Mouse (Mus musculus) adrenal gland, adult (tissue): ENCODE results near the gene Odf2.

Experiments used
- DNase-seq, 2 experiments: peaks; one replicate each; pipeline ENCODE4 v3.0.0; 2022 to 2023; ENCODE audit warnings: low spot score in 1 of 2; ENCODE audit not compliant: inconsistent age in 2 of 2

Gene Odf2

DNA sequence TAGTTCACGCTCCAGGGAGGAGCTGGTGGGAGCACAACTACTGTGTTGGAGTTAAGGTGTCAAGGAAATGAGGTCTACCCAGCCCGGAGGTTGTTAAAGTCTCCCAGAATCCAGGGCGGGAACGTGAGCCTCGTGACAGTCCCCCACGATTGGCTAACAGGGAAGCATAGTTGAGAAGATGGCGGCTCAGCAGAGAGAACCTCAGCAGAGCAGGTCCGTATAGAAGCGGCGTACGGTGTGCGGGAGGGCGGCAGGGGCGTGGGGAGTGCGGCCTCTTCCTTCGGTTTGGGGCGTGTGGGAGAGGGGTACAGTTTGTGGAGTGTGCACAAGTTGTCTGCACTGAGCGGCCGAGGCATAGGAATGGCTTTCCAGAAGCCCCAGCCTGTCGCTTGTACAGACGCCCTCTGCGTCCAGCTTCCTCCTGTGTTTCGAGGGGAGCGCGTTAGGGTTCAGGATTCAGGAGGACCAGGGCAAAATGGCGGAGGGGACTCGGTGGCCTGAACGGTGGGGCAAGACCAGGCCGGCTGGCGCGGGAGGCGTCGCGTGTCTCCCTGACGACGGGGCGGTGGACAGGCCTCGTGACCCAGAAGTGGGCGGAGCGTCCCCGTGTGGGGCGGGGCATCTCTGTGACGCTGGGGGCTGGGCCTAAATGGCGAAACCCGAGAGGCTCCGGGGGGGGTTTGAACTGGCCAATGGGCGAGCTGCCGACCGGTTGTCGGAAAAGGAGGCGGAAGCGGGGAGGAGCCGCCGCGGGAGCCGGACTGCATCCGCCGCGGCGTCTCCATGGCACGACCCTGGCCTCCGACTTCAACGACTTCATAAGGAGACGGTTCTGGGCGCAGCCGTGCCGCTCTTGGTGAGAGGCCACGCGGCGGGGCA, at the start of gene Odf2:
TSS of gene Odf2 (plus strand) at position 156 of the 879 bp plus-strand sequence.
- peak; percentile 100 for DNase-seq

DNA sequence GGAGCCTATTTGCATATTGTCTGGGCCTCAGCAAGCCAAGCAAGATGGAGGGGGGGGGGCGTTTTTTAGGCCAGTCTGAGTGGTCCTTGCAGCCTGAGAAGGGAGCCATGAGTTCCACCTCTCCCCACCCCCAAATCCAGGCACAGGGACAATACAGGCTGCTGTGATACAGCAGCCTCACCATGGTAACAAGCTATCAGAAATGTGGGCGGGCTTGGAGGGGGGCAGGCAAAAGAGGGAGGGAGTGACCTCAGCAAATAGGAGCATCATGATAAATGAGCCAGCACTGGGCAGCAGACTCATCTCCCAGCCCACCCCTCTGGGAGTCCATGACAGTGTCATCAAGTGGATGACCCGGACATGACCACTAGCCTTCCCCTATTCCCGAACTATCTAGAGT, 49.6 kb upstream of the Odf2 start:
- DNase-seq = no peak

DNA sequence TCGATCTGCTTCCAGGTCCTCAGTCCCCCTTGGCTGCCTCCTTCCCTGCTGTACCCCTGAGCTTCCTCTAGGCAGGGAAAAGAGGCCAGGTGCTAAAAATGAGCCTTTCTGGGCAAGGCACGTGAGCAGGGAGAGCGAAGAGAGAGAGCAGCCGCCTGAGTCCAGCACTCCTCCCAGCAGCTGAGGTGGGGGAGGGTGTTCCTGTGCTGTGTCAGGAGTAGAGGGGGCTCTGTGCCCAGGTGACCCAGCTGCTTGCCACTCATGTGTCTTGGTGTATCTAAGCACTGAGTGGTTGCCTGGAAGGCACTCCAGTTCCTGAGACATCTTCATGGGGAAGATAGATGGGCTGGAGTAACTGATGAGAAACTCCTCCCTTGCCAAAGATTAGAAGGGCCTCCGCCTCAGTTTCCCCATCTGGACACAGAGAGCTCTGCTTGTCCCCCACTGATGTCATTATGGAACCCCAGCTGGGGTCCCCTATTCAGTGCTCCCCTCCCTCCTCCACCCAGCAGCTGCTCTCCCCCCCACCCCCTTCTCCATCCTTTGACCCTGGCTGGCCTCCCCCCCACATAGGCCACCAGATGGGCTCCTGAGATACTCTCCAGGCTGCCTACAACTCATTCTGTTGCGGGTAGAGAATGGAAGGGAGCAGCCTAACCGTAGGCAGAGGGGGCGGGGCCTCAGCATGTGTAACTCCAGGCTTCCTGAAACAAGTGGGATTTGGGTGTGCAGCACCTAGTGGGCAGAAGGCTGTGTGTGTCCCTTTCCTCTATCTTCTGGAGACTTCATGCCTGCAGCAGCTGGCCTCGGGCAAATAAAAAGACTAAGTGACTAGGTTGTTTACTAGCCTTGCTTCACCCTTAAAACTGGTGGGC, 45.6 kb upstream of the Odf2 start:
- DNase-seq = no peak

DNA sequence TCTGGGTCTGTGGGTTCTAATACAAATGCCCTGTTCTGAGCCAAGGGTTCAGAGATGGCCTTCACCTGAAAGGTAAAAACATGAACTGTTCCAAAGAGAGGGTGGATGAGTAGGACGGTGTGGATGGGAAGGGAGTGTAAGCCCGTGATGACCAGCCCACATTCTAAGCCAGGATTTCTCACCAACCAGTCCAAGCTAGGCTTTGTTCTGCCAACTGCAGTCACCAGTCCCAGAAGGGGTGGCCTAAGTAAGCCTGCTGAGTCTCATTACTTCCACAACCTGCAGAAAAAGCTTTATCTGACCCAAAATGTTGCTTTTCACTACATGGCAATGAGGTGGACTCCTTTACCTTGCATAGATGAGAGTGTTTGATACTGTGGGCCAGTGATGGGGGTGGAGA, 44.9 kb upstream of the Odf2 start:
- DNase-seq = no peak

DNA sequence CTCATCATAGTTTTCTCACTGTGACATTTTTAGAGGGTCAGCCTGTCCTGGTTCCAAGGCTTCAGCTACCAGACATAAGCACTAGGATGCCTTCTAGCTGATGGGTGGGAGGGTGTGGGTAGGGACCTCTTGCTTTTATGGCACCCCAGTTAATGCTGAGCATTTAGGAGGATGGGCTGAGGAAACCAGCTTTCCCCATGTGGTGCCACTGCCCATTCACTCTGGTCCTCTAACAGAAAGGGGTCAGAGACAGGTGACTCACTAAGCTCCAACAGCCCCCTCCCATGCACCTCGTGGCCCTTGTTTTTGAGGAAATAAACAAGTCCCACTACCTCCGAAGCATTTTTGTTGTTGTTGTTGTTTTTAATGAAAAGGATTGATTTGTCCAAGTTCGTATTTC, 44.4 kb upstream of the Odf2 start:
- DNase-seq = no peak

DNA sequence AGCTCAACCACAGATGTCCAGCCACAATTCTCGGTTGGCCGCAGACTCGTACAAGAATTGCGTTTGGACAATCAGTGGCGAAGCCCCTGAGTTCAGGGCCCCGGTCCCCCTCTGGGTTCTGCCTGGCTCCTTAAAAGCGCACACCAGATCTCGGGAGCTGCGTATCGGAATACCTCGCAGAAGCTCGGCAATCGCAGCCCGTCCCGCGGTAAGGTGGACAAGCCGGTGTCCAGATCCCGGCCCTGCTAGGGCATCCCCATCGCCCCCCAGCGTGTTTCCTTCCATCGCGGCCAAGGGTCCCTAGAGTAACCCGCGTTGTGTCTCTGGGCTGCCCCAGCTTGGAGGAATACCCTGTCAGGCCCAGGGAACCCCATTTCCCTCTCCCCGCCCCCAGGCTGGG, 43.4 kb upstream of the Odf2 start:
- no peak for DNase-seq

DNA sequence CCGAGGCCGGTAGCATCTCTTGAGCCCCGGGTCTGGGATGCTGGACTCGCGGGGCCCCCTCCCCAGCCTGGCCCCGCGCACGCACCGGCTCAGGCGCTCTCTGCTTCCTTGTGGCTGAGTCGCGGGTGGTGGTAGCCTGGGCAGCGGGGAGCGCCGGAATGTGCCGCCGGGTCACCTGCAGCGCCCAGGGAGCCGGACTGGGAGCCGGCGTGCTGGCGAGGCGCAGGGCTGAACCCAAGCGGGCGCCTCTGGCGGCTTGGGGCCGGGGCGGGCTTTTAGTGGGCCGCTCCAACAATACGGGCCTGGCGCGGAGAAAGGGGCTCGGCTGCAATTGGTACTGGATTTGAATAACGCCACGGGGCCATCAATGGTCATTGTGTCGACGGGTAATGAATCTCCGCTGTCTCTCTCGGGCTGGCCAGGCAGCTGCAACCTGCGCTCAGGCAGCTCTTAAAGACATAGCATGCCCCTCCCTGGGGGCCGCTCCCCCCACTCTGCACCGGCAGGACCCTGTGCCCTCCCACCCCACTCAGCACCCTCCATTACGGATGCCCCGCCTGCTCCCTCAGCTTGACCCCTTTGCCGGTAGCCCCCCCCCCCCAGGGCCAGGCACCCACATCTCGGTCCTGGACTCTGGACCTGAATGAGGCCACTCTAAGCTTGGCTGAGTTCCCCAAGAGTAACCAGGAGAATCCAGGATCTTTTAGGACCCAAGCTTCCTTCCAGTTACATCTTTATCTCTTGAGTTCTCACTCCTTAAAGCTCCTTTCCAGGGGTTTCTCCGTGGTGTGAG, 42.8 kb upstream of the Odf2 start:
- DNase-seq = no peak

DNA sequence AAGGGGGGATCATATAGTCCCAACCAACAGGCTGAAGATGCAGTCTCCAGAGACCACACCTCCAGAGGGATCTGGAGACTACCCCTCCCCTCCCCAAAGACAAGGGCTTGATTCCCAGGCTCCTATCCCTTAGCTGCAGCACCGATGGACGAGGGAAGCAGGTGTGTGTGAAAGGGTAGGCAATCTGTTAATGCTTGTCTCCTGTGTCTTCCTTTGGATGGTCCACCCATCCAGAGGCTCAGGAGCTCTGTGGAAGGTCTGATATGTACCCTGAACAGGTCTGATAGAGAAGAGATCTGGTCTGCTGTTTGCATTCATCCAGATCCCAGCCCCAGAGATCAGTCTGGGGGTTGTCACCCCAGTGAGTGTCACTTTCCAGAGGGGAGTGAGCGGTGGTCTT, 42.1 kb upstream of the Odf2 start:
- no peak for DNase-seq

DNA sequence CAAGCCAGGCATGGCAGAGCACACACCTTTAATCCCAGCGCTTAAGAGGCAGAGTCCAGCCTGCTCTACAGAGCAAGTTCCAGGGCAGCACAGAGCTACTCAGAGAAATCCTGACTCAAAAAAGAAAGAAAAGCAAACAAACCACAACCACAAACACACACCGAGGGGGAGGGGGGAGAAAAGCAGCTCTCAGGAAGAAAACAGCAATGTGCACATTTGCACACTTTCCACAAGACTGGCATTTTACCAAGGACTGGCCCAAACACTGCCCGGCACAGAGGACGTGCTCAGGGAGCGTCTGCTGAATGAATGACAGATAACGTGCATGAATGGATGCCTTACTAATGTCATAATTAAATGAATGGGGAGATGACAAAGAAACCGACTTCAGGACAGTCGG, 40.0 kb upstream of the Odf2 start:
- DNase-seq = no peak

DNA sequence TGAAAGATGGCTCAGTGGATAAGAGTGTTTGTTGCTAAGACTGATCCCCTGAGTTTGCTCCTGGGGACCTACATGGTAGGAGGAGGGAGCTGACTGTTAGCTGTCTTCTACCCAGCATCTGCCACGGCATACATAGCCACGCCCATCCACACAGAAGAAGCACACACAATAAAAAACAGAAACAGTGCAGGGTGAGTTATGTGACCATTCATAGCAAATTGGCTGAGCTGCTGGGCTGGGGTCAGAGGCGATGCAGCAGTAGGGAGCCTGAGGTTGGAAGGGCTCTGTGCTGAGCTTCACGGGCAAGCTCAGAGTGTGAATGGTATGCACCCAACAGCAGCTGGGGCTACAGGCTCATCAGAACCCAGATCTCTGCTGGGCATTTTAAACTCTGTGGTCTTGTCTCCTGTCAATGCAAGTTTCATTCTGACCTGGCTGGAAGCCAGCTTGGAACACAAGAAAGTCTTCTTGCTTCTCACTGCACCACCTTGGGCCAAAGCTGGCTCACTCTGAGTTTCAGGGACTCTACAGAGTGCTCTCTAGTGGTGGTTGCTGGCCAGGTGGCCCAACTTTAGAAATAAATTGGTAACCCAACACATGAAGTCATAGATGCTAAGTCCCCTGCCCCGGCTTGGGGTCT, 39.1 kb upstream of the Odf2 start:
- DNase-seq = no peak

DNA sequence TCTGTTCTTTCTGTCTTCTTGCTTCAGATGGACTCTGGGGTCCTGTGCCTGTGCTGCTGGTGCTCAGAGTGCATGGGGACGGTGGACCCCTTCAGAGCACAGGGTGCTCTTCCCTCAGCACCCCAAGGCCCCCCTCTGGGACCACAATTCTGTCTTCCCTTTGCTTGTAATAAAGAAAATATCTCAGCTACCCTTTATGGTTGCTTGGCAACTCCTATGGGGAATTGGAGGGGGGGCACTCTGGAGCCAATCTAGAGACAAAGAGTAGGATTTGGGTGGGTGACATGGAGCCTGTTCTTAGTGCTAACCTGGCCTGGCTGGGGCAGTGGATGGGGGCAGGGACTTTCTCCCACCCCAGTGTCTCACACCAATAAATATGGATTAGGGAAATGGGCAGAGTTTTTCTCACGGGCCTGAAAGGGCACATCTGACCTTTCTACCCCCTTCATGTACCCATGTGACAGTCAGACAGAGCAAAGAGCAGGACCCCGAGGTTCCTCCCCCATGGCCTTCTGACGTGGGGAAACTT, 36.0 kb upstream of the Odf2 start:
- DNase-seq = no peak

DNA sequence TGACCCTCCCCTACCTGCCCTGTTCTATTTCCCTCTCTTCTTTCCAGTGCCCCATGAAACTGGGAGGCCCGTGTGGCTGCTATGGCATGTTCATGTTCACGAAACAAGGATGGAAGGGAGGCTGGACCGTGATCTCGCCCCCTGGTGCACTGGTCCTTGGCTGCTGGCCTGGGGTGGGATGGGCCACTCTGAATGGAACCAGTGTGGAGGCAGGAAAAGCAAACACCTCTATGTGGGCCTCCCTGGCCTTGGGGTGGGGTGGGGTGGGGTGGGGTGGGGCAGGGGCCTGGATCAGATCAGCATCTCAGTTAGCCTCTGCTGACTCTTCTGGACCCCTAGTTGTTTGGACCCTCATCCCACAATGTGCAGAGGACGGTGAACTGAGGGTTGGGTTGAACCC, 35.3 kb upstream of the Odf2 start:
- no peak for DNase-seq

DNA sequence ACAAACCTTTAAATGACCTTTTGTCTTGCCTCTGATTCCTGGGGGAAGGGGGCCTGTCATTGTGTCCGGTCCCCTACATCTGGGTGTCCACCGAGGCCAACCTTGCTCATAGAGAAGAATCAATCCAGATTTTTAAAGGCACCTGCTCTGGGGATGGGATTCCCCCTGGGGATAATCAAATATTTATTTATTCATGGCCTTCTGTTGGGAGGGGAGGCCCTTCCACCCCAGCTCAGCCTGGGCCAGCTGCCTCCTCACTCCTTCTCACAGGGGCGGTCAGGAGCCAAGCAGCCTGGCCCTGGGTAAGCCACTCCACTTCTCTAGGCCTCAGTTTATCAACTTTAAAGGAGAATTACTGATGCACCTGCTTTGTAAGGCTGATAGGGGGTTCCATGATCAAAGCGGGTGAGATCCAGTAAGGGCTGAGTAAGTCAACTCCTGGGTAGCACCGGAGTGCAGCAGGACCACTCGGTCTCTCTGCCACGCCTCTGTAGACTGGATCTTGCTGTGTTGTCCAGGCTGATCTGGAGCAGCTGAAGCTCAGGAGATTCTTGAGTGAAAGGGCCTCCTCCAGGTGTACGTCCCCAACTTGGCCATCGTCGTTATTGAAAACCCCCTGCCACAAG, 33.3 kb upstream of the Odf2 start:
- DNase-seq = no peak

DNA sequence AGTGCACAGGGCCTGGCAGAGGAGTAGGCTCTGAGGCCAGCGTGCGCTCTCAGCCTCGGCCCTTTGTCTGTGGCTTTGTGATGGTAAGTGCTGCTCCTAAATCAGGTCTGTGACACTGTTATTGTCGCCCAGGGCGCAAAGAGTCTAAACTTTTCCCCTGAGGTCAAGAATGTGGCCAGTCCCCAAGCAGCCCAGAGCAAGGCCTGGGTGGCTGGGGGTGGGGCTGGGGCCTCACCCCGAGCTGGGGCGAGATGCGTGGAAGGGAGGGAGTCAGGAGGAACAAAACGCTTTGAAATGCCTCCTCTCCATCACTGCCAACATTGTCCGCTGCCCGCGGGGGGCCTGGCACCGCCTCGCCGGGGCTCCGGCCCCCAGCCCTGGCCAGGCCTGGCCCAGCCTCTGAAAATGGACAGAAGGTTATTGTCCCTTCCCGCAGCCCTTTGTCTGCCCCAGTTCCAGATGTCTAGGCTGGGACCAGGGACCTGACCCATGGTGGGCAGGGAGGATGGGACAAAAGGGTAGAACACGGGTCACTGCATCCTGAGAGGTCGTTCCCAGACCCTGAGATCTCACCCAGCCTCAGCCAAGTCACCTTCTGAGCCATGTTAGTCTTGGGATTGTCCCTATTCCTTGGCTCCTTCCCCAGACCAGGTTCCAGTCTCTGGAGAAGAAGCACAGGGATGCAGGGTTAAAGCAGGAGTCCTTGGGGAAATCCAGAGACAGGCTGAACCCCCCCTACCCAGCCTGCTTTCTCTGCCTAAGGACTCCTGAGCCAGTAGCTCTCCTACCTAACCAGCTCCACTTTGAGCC, 32.4 kb upstream of the Odf2 start:
- DNase-seq = no peak

DNA sequence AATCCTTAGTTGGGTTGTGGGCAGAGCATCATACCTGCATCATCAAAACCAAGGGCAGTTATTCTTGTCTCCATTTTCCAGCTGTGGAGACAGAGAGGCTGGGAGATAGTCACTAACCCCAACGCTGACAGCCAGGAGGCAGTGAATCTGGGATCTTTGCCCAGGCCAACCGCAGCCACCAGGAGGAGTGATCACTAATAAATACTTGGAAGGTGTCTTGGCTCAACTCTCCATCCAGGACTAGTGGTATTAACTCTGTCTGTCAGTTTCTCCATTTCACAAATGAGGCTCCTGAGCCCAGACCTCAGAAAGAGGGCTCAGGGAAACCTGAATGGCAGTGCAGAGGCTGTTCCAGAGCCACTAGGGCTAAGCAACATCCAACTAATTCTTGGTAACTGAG, 31.7 kb upstream of the Odf2 start:
- DNase-seq = no peak

DNA sequence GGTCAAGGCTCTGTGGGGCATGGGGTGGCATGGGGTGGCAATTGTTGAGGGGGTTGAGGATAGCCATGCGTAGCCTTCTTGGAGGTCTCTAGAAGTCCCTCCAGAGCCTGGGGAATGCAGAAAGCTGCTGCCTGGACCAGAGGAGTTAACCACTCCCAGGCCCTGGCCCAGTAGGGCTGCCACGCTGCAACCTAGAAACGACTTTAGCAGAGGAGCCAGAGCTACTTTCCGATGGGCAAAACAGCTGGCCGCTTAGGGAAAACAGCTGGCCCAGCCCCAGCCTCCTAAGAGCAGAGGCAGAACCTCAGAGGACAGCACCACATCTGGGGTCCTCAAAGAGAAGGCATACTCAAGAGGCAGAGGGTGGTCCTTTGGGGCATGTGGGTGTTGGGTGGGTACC, 31.1 kb upstream of the Odf2 start:
- no peak for DNase-seq

DNA sequence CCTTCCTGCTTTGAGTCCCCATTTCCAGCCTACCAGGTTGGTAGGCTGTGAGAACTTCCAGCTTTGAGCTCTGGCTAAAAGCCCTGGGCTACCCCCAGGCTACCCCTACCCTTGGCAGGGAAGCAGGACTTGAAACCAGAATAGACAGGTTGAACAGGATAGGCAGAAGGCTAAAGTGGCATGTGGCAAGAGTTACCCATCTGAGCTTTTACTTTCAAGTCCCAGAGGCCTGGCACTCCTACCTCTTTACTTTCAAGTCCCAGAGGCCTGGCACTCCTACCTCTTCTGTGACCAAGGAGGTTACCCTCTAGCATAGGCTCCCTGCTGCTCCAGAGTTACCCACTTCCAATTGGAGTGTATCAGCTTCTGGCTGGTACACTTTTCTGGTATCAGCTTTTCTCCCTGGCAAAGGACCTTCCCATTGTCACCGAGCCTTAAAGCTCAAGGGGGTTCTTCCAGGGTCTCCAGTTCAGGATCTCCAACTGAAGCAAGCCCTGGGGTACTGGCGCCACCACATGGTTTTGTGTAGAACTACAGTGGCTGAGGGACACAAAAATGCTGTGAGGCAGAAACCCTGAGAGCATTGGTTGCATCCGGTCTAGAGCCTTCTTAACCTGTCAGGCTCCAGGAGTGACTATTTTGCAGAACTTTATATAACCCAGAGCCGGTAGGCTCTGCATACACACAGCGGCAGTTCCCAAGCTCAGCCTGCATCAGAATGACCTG, 30.1 kb upstream of the Odf2 start:
- peak; percentile 26 to 76 for DNase-seq

DNA sequence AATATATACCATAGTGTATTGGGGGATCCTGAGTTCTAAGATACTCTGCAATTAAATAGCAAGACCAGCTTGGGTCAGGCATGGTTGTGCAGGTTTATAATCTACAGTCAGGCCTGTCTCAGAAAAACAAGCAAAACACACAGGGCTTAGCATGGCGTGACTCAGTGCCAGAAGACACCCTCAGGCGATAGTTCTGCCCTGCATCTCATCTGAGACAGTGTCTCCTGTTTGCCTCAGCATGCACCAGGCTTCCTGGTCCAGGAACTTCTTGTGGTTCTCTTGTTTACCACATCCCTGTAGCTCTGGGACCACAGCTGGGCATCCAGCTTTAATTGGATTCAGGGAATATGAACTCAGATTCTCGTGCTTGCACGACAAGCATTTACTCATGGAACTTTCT, 23.9 kb upstream of the Odf2 start:
- no peak for DNase-seq
